Mouse (Mus musculus): ENCODE results near the gene Kcnv2. TPM values are rescaled to one million over a fixed set of nuclear protein-coding genes. Genes with fewer than 3 reads are reported as not detected.

Gene Kcnv2
- polyA plus RNA-seq (2012; rRNA removed) = not detected in 2 replicates

DNA sequence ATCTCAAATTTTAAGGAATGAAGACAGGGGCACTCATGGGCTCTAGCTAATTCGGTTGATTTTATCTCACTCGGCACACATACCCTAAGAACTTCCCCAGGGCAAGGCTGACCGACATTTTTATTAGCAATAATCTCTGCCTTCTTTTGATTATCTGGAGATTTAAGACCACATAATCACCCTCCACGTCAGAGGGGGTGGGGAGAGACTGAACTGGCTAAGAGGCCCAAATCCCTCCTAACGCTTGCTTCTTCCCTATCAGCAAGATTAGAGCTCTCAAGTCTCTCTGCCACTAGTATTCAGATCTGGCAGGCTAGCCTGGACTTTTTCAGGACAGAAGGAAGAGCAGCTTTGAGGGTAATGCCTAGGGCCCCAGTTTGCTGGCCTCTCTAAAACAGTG, at the start of gene Kcnv2:
Gene Kcnv2 (plus strand): TSS at position 308 of the 400 bp plus-strand sequence.
- DNase-seq (ENCODE audit: extremely low spot score in 1 of 2, low spot score in 1 of 2) = no peak

DNA sequence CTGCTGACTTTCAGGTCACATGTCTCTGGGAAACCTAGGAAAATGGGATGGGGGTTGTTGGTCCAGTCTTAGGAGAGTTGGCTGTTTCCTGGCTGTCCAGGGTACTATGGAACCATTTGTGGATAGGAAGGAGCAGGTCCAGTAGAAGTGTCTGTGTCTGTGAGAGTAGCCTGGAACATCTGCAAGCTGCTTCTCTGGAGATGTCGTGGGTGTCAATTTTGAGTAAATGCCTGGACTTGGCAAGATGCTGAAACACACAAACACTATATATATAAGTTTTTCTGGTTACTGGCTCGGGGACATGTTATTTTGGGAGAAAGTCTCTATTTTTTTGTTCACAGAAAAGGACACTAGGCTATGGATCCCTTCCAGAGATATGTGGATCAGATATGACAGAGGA, 49.0 kb upstream of the Kcnv2 start:
- DNase-seq (ENCODE audit: extremely low spot score in 1 of 2, low spot score in 1 of 2) = no peak

DNA sequence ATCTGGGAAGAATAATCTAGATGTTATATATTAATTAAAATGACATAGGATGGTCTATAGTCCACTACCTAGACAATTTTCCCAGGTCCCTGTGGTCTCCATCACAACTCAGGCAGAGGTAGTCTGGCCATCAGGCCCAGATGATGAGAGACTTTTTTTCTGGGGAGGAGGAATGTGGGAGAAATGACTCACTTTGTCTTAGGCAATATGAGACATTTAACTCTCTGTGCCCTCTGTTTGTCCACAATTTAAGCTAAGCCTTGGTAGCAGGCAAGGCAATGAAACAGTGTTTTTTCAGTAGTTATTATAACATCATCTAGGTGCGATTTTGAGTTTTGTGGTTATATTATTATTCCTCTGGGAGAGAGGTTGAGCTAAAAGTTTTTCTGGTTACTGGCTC, 48.0 kb upstream of the Kcnv2 start:
- DNase-seq (ENCODE audit: extremely low spot score in 1 of 2, low spot score in 1 of 2) = no peak

DNA sequence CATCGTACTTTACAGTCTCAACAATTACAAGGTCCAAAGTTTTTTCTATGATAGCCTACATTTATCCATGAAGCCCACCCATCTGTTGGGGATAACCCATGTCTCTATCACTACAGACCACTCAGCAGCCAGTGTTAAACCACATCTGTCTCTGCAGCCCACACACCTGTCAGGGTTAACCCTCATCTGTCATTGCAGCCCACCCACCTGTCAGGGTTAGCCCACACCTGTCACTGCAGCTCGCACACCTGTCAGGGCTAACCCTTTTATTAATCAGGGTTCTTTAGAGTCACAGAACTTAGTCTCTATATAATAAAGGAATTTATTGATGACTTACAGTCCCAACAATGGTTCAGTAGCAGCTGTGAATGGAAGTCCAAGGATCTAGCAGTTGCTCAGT, 43.2 kb upstream of the Kcnv2 start:
- no peak for DNase-seq (ENCODE audit: extremely low spot score in 1 of 2, low spot score in 1 of 2)

DNA sequence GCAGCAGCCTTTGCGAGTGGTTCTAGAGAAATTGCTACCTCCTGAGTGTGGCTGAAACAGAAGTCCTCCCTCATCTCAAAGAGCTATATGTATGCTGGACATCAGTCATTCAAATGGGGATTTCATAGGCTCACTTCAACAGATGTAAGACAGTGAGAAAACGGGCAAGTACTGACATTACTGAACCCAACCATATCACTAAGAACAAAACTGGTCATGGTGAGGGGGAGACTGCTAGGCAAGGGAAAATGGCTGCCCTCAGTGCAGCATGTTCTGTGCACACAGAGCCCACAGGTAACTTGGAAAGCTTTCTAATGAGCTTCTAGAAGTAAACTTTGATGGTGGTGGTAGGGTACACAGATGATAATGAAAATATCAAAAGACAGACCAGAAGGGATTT, 12.3 kb upstream of the Kcnv2 start:
- no peak for DNase-seq (ENCODE audit: extremely low spot score in 1 of 2, low spot score in 1 of 2)

DNA sequence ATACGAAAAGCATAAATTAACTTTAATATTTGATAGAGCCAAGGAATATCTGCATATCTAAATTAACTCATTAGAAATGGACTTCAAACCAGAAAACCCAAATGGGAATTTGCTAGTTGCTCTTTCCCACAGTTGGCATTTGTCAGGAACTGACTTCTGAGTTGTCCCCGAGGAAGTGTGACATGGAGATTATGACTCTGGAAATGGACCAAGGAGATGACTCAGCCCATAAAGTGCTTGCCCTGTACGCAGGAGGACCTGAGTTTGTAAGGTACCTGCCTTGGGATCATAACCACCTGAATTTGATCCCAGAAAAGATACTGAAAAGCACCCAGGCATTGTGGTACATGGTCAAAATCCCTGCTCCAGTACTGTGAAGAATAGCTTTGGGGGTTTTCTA, 11.1 kb upstream of the Kcnv2 start:
- DNase-seq (ENCODE audit: extremely low spot score in 1 of 2, low spot score in 1 of 2) = no peak

DNA sequence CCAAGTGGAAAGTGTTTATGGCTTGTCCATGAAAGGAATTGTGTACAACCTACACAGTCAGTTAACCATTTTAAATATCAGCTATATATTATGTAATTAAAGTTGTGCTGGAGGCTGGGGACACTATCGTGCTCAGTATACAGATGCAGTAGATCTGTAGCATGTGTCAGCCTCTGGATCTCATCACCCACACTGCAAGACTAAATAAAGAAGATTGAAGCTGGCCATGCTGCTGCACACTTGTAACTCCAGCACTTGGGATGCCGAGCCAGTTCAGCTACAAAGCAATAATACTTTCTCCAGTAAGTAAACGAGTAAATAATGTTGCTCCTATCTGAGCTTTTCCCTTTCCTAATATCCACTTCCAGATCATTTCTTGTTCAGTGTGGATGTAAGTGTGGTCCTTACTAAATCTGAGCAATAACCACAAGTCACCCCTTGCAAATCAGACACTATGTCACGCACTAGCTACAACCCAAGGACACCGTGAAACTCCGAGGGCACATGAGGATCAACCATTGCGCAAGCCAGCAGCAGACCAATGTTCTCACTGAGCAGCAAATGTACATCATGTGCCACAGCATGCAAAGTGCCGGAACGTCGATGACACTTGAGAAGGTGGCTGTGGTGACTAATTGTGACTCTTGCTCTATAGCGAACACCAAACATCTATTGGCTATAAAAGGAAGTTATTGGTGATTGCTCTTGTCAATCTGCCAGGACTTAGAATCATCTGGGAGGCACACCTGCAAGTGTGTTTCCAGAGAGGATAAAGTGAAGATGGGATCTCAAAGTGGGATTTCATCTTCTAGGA, 9.9 kb upstream of the Kcnv2 start:
- DNase-seq (ENCODE audit: extremely low spot score in 1 of 2, low spot score in 1 of 2) = no peak

DNA sequence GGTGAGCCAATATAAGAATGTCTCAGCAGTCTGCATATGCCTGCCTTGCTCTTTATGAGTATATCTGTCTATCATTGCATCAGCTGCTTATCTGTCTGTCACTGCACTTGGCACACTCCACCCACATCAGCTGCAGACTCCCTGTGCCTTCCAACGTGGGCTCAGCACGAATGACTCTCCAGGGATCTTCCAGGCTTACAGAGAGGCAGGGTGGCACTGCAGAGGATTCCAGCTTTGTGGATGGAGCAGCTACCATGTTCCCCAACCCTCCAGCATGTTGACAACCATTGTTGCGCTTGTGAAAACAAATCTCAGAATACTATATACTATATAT, 9.3 kb upstream of the Kcnv2 start:
- no peak for DNase-seq (ENCODE audit: extremely low spot score in 1 of 2, low spot score in 1 of 2)

DNA sequence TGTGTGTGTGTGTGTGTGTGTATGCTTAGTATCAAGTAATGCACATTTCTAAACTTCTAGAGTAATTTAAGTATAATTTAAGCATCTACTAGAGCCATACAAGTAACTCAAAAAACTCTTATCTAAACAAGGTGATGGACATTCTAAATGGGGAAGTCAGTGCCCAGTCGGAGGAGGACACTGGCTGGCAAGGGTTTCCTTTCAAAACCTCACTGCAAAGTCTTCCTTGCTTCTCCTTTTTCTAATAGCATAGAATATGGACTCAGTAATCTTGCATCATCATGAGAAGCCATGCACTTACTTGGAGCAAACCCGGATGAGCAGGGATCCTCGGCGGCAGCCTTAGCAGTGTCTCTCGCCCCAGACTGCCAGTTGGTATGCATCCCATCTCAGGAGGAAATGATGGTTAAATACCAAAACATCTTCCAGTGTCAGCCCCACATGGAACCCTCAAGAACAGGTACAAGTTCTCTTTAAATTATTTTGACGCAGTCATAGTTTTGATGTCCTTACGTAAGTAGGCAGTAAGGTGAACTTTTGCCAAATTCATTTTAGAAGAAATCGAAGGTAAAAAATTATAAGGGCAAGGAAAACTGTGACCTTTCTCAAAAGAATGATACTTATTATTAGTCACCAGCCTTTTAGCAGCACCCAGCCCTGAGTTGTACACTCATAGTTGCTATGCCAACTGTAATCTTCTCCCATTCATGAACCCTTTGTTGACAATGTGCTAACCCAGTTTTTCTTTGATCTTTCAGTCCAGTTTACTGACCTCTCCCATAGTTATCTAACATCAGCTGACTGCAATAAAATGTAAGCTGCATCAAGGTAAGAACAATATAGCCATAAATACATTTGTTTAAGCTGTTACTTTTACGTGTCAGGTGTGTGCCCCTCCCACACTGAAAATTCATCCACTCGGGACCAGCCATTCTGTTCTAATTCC, 5.8 kb upstream of the Kcnv2 start:
- DNase-seq (ENCODE audit: extremely low spot score in 1 of 2, low spot score in 1 of 2) = no peak

DNA sequence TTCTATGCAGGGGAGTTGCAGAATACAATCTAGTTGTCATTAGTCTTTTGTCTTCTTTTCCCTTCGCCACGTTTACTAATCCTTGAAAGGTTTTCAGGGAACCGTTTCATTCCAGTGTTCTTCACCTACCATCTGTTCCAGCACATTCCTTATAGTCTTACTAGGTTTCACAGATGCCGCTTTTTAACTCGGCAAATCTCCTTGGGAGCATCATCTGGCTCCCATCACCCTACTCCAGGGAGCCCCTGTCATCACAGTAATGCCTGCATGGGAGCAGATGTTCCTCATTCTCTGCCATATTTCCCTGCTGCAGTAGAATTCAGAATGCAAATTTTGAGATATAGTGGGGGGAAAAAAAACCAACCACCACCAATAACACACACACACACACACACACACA, 5.1 kb upstream of the Kcnv2 start:
- DNase-seq (ENCODE audit: extremely low spot score in 1 of 2, low spot score in 1 of 2) = peak; percentile 3 to 45

DNA sequence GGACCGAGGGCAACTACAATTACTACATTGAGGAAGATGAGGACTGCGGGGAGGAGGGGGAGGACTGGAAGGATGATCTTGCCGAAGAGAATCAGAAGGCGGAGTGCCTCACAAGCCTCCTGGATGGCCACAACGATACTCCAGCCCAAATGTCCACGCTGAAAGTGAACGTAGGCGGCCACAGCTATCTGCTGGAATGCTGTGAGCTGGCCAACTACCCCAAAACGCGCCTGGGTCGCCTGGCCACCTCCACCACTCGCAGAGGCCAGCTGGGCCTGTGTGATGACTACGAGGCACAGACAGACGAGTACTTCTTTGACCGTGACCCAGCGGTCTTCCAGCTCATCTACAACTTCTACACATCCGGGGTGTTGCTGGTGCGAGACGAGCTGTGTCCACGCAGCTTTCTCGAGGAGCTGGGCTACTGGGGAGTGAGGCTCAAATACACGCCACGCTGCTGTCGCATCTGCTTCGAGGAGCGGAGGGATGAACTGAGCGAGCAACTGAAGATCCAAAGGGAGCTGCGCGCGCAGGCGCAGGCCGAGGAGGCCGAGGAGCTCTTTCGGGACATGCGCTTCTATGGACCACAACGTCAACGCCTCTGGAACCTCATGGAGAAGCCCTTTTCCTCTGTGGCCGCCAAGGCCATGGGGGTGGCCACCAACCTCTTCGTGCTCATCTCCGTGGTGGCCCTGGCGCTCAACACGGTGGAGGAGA, 681 bp downstream of the Kcnv2 start:
- DNase-seq (ENCODE audit: extremely low spot score in 1 of 2, low spot score in 1 of 2) = no peak

DNA sequence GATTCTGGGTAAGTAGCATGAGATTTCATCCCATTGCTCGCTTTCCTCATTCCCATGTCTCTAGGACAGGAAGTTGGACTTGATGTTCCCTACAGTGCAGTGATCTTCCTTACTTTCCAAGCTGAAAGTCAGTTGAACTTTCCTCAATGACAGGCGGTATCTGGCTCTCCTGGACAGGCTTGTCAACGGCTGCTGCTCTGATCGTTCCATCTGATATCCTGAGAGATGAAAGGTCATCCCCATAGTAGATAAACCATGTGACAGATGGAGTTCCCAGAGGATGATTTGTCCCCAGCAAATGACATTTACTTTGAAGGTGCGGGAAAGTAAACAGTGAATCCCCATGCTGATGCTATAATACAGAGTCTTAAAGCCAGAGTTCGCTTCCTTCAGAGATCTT, 3.2 kb downstream of the Kcnv2 start:
- no peak for DNase-seq (ENCODE audit: extremely low spot score in 1 of 2, low spot score in 1 of 2)

DNA sequence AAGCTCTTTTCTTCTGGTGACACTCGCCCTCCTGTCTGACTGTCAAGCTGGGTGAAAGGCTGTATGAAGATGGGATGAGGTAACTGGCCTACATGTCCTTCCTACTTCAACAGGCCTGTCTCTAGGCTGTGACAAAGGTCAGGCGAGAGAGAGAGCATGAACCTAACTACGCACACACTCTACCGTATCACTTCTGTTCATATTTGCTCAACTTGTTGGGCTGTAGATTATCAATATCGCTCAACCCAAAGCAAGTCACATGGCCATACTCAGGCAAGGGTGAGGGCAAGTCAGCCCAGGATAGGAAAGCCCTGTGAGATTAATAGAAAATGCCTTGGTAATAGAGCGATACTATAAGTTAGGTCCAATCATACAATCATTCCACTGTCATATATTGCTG, 5.2 kb downstream of the Kcnv2 start:
- no peak for DNase-seq (ENCODE audit: extremely low spot score in 1 of 2, low spot score in 1 of 2)

DNA sequence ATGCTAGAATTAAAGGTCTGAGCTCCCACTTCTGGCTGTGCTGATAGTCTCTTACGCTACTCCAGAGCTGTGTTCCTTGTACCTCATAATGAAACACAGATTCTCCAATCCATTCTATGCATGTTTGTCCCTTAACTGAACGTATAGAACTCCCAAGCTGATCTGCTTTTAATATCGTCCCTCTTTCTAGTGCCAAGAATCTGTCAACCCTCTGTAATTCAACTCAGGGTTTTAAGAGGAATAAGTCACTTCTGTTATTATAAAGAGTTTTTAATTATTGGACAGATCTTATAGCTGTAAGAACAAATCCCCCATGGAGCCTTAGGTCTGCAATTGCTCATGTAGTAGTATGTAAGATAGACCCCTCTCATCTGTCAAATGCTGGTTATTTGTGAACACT, 5.8 kb downstream of the Kcnv2 start:
- no peak for DNase-seq (ENCODE audit: extremely low spot score in 1 of 2, low spot score in 1 of 2)

DNA sequence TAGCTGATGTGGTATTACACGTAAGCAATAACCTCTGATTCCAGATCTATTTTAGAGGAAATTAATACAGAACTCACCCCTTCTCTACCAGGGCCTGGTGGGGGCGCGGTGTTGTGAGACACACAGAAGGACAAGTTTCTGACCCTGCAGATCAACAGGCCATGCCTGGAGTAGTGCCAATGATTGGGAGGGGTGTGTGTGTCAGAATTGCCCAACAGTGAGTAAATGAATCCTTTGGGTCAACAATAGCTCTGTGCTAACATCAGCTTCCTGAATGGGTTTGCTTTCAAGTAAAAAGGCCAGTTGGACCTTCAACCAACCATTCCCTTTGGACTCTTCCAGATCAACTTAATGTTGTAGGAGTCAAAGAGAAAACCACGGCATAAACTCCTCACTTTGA, 6.3 kb downstream of the Kcnv2 start:
- DNase-seq (ENCODE audit: extremely low spot score in 1 of 2, low spot score in 1 of 2) = no peak

DNA sequence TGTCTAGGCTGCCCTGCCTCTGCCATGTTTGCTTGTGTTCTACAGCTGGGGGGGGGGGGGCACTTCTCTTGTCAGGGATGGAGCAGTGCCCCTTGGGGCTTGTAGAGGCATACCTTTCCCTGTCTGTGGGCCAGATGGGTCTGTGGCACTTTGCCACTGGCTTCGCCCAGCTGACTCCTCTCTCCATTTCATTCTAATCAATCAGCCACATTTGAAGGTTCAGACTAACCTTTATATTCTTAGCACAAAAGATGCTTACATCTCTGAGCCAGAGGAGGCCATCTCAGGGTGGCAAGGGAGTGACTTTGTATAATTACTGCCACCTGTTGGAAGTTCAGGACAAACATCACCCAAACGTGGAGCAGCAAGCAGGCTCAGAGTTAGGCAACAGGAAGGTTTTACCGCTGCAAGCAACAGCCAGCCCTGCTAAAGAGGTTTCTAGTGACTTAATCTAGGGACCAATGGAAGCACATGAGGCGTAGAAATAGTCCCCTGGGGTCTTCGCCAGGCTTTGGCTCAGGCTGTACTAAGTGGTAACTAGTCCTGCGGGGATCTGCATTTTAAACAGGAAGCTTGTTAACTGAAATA, 9.9 kb downstream of the Kcnv2 start:
- DNase-seq (ENCODE audit: extremely low spot score in 1 of 2, low spot score in 1 of 2) = no peak

DNA sequence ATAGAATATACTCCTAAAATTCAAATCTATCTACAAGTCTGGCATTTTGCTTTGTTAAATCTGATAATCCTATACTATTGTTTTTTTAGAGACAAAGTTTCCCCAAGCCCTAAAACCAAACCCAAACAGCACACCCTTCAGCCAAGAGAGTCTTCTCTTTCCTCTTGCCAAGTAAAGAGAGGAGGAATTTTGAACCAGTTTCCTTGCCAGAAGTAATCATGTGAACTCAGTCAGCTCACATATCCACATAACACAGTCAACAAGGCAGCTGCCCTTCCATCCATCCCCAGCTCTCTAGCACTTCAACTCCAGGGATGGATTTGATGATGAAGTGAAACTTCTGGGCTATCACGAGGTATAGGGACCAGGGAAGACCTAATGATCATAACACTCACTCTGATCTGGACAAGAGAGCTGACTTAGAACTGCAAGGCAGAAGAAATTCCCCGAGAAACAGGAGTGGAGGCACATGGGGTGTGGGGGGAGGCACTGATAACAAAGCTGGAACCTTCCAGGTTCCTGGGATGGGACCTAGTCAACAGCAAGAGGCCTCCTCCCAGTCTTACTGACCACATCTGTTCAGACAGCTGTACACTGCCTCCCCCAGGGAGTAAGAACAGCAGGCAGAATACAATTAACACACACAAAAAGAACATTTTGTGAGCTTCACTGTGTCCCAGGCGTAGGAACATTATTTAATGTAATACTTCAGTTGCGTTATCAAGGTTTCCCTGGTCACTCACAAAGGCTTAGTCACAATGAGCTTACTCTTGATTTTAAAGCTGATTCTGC, 13.9 kb downstream of the Kcnv2 start:
- DNase-seq (ENCODE audit: extremely low spot score in 1 of 2, low spot score in 1 of 2) = no peak

DNA sequence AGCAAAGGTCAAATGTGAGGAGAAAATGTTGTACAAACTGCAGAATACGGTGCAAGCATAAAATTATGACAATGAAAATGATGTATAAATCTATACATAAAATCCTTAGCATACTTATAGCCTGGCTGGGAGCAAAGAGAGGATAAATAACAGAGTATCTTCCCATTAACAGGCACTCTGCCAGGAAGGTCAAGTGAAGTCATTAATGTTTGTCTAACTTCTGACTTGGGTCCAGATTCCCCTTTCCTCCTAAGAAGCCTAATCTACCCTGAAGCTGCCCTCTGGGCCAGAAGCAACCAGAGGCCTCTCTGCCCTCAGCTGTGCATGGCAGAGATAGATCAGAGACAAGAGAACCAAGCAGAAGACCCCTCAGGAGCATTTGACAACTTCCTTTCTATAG, 24.1 kb downstream of the Kcnv2 start:
- no peak for DNase-seq (ENCODE audit: extremely low spot score in 1 of 2, low spot score in 1 of 2)

DNA sequence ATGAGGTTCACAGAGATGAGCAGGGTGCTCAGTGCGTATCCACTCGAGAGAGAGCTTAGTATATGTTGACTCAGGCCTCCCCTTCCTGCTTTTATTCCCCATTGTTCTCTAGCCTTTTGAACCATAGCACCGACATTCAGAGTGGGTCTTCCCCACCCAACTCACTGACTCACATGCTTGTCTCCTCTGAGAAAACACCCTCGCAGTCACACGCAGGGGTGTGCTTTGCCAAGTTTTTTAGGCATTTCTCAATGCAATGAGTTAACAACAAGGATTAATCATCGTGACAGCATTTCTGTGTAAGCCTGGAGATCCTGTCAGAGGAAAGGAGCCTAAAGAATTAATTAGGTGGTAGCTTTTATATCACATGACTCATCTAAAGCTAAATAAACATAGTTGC, 29.3 kb downstream of the Kcnv2 start:
- DNase-seq (ENCODE audit: extremely low spot score in 1 of 2, low spot score in 1 of 2) = peak; percentile 46 to 71

DNA sequence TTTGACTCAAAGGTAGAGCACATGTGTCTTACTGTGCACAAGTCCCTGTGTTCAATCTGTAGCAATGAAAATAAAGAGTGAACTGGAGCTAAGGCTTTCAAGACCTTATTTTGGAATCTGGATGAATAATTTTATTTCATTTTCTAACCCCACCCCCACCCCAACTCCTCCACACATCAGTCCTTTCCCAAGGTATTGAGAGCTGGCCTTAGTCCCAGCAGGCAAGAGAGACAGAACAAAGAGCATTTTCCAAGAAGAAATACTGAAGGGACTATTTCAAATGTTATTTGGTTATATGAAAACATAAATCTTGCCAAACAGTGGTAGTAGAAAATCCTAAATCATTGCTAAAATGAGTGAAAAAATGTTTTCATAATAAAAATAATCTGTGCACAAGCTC, 38.0 kb downstream of the Kcnv2 start:
- no peak for DNase-seq (ENCODE audit: extremely low spot score in 1 of 2, low spot score in 1 of 2)

Measured in frontal cortex, adult 2 months (tissue).